Mouse (Mus musculus) lung, postnatal 10 days (tissue): ENCODE measurements around the gene Rnaset2a.
"Not testable (repeated sequence)": the region's sequence is repeated elsewhere in the genome, so short reads cannot be mapped to it uniquely, and the experiment has no call there.

Experiments used
- DNase-seq: peaks from one replicate; pipeline ENCODE4 v3.0.0; 2021

Gene Rnaset2a

DNA sequence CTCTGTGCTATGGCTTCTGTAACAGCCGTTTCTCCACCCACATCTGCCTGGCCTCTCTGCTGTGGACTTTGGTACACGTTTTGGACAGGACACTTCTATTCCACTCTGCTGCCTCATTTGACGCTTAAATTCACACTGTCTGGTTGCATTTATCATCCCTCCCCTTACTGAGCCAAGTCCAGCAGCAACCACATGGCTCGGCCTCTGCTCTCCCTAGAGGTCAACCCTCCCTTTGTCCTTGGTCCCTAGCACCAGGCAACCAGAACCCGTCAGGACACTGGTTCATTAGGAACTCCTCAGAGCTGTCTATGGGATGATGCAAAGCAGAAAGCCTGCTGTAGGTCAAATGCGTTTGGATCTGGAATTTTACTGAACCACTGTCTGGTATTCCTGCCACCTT lies 17.0 kb downstream of the Rnaset2a start:
- DNase-seq = not testable (repeated sequence)

DNA sequence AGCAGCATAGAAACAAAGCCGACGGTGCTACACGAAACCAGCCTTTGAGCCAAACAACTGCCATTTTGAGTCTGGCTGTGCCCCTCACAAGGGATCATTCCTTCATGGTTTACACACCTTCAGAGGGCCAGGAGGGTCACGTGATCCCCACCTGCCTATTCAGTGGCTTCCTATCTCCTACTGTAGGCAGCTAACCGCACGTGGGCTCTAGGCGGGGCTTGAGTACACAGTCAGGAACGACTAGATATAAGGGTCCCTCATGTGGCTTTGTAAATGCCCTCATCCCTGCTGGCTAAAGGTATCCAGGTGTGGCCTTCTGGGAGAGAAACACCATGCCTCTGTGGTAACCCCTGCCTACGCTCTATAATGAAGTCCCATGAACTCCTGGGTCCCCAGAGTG lies 18.3 kb downstream of the Rnaset2a start:
- DNase-seq = not testable (repeated sequence)

DNA sequence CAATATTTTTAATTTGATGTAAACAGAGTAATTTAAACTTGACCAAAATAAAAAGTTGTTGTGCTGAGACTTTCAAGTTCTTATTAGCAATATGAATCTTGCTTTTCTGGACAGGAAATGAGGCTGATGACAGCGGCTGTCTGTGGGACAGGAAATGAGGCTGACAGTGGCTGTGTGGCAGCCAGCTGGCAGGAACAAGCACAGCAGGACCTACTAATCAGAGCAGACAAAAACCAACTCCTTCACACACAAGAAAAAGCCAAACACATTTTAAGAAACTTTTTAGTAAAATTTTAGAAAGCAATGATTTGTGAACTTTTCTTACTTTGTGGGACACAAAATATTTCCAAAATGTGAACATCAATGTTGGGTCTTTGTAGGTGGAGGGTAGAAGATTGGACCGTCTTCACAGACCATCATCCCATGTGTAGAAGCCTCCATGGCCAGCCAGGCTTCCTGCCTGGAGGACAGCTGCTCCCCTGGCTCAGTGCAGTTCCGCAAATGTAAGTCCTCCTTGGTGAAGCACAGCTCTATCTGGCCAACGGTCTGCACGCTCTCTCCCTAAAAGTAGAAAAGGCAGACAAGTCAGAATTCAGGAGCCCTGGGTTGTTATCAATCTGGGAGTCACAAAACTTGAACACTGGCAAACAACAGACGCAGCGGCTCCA lies 19.4 kb downstream of the Rnaset2a start:
- DNase-seq = not testable (repeated sequence)

DNA sequence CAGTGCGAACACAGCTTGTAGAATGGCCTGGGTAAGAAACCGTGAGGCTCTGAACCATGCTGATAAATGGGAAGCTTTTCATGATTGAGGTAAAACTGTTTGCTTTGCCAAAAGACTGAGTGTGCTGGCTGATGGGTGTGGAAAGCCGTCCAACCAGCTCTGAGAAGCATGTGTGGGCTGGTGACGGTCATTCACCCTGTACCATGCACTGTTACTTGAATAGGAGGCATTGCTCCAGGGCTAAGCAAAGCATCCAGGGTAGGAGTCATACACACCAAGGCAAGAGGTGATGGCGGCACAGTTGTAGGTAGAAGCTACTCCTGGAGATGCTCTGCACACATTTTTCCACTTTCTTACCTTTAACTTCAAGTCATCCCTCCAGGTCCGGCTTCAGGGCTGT lies 23.3 kb downstream of the Rnaset2a start:
- DNase-seq = not testable (repeated sequence)

DNA sequence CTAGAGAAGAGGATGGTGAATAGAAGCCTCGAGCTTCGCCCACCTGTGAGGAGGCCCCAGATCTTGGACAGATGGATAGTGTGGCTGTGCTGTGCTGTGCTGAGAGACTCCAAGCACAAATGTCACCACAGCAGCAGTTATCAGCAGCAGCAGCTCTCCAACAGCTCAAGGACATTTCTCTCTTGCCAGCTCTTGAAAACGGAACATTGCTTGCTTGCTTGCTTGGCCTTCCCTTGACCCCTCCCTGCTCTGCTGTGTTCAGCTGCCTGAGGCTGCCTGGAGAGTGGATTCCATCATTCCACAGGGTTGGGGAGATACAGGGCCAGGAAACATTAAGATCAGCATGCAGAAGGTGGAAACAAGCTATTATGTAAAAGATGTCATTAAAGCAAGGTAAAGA lies 24.9 kb downstream of the Rnaset2a start:
- DNase-seq = not testable (repeated sequence)

DNA sequence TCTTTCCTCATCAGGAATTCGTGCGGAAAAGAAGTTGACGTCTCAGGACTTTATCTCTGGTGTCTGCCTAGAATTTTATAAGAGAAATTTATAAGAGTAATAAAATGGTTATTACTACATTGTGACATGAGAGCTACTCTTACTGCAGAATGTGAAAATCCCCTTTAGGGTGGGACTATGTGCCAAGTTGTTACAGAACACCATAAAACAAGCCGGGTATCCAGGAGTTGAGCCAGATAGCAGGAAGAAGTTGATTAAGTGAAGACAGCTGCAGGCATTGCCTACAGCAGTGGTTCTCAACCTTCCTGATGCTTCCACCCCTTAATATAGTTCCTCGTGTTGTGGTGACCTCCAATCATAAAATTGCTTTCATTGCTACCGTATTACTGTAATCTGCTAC lies 31.0 kb downstream of the Rnaset2a start:
- DNase-seq = not testable (repeated sequence)

DNA sequence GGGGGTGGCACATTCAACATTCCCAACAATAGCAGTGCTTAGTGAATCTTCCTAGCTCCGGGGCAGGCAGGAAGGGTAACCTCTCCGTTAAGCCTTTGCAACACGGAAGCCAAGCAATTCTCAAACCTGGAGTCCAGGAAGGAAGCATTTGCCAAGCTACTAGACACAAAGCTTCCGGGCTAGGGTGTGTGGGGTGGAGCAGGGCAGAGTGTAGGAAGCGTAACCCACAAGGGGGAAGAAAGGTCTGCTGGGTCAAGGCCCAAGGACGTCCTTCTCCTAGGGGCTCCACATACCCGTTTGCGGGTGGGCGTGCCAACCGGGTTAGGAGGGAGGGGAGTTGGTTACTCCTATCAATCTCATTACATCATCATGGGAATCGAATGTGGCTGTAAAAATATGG lies 31.5 kb downstream of the Rnaset2a start:
- DNase-seq = peak; percentile 38

DNA sequence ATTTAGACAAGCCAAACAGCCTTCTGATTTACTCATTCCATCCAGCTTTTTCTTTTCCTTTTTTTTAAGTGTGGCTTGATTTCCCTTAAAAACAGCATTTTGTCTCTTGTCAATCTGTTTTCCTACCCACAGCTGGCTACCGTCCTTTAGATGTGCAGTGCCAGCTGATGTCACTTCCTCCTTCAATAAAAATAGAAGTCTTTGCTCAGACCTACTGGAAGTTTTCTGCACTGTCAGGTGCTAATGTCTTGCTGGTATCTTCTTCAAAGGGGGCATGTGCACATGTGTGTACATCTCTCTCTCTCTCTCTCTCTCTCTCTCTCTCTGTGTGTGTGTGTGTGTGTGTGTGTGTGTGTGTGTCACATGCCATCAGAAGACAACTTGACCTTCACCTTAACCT lies 35.7 kb downstream of the Rnaset2a start:
- not testable (repeated sequence) for DNase-seq

DNA sequence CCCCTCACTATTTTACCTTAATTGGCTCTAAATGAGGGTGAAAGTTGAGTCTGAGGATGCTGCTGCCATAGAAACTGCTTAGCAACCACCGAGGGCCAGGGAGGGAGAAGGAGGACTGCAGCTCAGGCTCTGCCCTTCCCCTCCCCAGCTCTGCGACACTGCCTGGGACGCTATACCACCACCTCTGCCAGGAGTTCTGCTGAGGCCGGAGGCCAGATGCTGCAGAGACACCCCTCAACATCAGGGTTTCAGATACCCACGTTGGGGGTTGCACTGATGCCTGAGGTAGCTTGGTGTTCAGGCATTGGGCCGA lies 46.6 kb downstream of the Rnaset2a start:
- not testable (repeated sequence) for DNase-seq

DNA sequence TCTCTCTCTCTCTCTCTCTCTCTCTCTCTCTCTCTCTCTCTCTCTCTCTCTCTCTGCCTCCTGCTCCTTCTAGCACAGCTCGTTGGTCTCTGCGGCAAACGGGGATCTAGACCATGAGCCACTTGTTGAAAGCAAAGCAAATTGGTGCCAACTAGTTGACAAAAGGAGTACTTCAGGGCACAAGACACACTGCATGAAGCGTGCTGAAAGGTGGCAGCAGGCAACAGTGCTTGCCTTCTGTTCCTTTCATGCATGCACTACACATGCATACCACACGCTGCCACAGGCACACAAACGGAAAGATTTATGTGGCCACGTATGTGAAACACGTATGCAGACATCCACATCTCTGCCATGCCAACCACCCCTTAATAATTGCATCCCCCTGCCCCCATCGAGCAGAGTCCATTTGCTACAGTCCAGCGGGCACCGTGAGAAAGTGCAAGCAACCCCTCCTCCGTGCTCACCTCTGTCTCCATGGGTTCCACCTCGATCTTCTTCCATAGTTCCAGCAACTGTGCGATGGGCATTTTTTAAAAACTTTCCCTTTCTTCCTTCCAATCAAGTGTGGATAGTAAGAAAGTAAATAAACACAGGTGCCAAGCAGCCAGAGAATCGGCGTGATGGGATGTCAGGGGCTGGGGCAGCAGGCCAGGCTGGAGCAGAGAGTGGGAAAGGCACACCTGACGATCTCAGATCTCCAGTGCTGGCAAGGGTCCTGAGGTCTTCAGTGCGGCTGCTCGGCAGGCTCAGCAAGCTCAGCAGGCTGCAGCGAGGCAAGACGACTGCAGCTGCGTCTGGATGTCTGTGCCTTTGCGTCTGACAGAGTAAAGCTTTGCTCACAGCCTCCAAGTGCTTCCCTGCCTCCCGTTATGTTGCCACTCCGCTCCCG lies 47.2 kb downstream of the Rnaset2a start:
- DNase-seq = not testable (repeated sequence)

DNA sequence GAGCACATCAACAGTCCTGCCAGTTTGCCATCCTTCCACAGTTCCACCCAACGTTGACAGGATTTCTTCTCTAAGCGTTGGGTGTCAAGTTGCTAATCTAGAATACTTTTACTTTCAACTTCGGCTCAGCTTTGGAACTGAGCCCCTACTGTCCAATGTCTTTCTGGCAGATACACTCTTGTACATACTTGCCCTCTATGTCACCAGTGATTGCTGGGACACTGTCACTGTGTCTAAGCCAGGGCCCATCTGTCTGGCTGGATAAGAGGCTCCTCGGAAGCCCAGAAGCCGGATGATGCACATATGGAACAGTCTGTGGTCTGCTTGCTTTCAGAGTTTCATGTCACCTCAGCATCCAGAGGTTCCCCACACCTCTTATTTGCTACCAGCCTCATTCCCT lies 51.7 kb downstream of the Rnaset2a start:
- DNase-seq = not testable (repeated sequence)

DNA sequence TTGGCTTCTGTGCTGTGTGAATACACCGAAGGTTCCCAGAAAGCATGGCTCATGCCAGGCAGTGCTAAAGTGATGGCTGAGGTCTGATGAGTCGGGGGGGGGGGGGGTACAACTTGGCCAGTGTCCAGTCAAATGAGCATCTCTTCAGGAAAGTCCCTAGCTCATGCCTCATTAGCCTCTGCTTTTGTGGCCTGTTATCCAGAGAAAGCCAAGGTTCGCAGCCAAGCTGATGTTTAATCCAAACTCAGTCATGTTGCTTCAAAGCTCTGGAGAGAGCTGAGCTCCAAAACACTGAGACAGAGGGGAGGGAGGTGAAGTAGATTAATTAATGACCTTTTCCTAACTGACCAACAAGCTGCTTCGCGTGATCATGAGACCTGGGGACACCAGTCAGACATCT lies 52.2 kb downstream of the Rnaset2a start:
- DNase-seq = not testable (repeated sequence)

DNA sequence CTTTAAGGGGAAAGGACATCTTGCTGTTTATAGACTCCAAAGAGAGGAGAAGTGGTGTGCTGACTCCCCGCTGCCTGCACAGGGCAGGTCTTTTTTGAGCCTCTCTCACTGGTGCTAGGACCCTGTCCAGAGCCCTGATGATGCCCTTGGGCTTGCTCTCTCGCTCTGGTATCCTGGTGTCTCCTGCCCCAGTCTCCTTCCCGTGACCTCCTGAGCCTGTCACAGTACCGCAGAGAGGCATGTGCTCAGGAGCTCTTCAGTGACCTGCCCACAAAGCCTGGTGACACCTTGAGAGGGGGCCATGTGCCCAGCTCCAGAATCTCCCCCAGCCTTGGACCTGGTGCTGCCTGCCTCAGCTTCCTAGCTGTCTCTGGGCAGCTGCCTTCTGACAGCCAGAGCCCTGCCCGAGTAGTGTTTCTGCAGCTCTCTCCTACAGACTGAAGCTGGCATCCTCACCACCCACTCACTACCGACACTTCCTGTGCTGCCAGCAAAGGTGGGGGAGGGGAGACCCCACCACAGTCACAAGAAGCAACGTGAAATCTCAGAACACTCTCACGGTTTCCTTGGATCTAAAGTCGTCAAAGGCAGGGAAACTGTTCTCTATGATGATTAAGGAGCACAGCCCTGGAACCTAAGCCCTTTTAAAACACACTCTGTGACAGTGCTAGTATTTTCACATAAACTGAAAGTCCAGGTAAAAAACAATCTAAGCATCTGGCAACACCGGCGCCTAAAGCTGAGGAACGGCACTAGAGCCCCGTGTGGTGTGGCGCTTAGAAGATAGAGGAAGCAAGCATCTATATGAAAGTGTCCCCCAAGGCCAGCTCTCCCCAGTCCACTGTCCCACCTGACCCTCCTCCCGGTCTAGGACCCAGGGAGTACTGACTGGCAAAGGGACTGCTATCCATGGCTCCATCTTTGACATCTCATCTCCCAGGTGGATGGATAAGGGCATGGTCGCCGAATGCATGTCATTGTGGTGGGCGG lies 55.1 kb downstream of the Rnaset2a start:
- DNase-seq = not testable (repeated sequence)

DNA sequence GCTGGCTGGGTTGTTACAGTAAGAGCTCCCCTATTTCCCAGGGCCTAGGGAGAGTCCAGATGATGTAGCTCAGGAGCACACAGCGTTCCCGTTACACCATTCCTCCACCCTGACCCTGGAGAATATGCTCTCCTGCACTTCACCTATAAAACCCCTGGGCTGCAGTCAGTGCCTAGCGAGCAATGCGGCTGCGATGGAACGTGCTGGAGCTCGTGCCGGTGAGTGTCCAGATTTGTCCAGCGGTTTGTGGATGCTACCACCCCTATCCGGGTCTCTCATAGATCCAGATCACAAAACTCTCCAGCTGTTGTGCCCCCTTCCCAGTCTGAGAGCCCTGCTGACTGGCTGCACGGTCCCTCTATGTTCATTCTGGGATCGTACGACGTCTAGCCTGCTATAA lies 56.6 kb downstream of the Rnaset2a start:
- DNase-seq = not testable (repeated sequence)

DNA sequence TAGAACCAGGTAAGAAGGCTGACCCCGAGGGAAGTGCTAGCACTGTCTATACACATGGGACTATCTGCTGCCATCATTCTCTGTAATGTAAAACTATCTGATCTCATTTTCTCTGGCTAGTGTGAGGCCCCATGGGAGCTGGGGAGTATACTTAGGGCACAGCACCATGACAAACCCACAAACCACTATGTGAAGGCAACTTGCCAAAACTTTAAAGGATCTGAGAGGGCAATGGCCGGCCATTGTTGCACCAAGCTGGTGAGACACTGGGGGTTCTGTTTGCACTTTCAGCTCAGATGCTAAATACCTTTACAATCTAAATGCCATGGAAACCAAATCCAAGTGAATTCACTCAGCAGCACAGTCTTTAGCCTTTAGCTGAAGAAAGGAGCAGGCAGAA lies 78.0 kb downstream of the Rnaset2a start:
- DNase-seq = not testable (repeated sequence)
